Comparison of ENCODE assay signal across 12 mouse cellular contexts in genomic region chr3:60266666-60267415, GRCm38 (mm10).
"Had no signal": no experiment of that assay in that cellular context is flagged by ENCODE, and none has a peak within 500 bp of the region (broad histone marks: within the 10 kb centered on the region; RNA-seq: fewer than 3 reads in every experiment).

No protein-coding gene starts in this region.

- H3K27ac ChIP-seq: limb, embryonic 10.5 days; limb, embryonic 13.5 days; liver, embryonic 12.5 days; liver, embryonic 15.5 days had no signal

- H3K36me3 ChIP-seq: limb, embryonic 10.5 days; limb, embryonic 13.5 days; liver, embryonic 12.5 days; liver, embryonic 15.5 days had no signal

- H3K9me3 ChIP-seq: limb, embryonic 10.5 days; limb, embryonic 13.5 days; liver, embryonic 12.5 days; liver, embryonic 15.5 days had no signal

- H3K9ac ChIP-seq: limb, embryonic 13.5 days; liver, embryonic 12.5 days; liver, embryonic 15.5 days had no signal

- H3K4me1 ChIP-seq: limb, embryonic 10.5 days; limb, embryonic 13.5 days; liver, embryonic 12.5 days; liver, embryonic 15.5 days had no signal

- DNase-seq: kidney, postnatal 10 days; kidney, postnatal 36 days; liver; midbrain, embryonic 14.5 days; thymus, adult 2 months; thymus, postnatal 14 days; thymus, postnatal 4 days had no signal

- ATAC-seq: liver, embryonic 12.5 days had no signal

- H3K4me2 ChIP-seq: limb, embryonic 13.5 days; liver, embryonic 12.5 days; liver, embryonic 15.5 days; midbrain, embryonic 11.5 days had no signal

- H3K27me3 ChIP-seq: limb, embryonic 13.5 days; liver, embryonic 12.5 days; liver, embryonic 15.5 days had no signal

- H3K4me3 ChIP-seq: limb, embryonic 10.5 days; limb, embryonic 13.5 days; liver, embryonic 12.5 days; liver, embryonic 15.5 days had no signal
